Mouse (Mus musculus): Measurements from ENCODE around the gene BC030870.

GRCm38 (mm10) chr8:65053554-65053953 lies 75.8 kb downstream of the BC030870 start:
- TF ChIP-seq CTCF (IDR thresholded peaks at IDR 0.05; ENCODE audit: low read depth): no peak
- no peak for TF ChIP-seq EP300 (IDR thresholded peaks at IDR 0.05; ENCODE audit: low read depth)

Measured in heart, postnatal 0 days (tissue).